ENCODE assay signal across 12 mouse cellular contexts in the genomic region with DNA sequence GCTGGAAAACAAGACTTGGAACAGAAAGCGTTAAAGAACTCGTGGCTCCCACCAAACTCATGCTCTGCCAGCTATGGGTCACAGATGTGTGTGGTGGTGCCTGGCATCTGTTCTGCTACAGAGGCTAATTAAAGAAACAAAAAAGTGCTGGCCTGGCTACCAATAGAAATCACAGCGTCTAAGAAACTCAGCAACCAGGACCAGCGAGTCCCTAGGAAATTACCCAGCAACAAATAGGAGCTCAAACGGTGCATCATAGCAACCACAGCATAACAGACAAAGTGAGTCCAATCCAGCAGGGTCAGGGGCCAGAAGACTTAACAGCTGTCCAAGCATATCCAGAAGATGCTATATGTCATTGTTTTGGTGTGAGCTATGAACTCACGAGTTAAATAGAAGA. TPM values are rescaled to one million over a fixed set of nuclear protein-coding genes. Genes with fewer than 3 reads are reported as not detected.
A peak's percentile ranks its signal among the peaks of the same experiment; 100 is the strongest.
DNase-seq lines count a peak whose midpoint lies in the region; ATAC-seq lines count a peak whose summit lies in the region.
"Had no signal": no experiment of that assay in that cellular context is flagged by ENCODE, and none has a peak within 500 bp of the region (broad histone marks: within the 10 kb centered on the region; RNA-seq: fewer than 3 reads in every experiment).

No protein-coding gene starts in this region.

- no peaks in the 10 kb centered on the region for H3K27me3 ChIP-seq in forebrain, embryonic 14.5 days (replicated peaks; ENCODE audit: control insufficient read depth, insufficient read depth, low read length)
- H3K27me3 ChIP-seq in limb, embryonic 15.5 days, result no peaks in the 10 kb centered on the region
- H3K27me3 ChIP-seq: midbrain, embryonic 12.5 days had no signal

- ATAC-seq in forebrain, embryonic 14.5 days, result peak; percentile 57; the same call in 1 of the 2 replicates
- no peak for ATAC-seq in limb, embryonic 15.5 days (ENCODE audit: insufficient number of reproducible peaks, low FRiP score, low TSS enrichment, low read depth)
- no peak for ATAC-seq in erythroid progenitor cell, adult 5-6 weeks (replicated peaks; ENCODE audit: low FRiP score, poor library complexity, severe bottlenecking)

- H3K9me3 ChIP-seq in forebrain, embryonic 14.5 days (replicated peaks; ENCODE audit: control insufficient read depth, low read length), result no peaks in the 10 kb centered on the region
- no peaks in the 10 kb centered on the region for H3K9me3 ChIP-seq in limb, embryonic 15.5 days
- H3K9me3 ChIP-seq: midbrain, embryonic 12.5 days had no signal

- H3K9ac ChIP-seq in forebrain, embryonic 14.5 days (ENCODE audit: low read length), result no peak overlapping the region
- no peak overlapping the region for H3K9ac ChIP-seq in limb, embryonic 15.5 days
- H3K9ac ChIP-seq: midbrain, embryonic 12.5 days had no signal

- DNase-seq in layer of hippocampus, adult 9-11 months, result peak; percentile 25
- no peak for DNase-seq in layer of hippocampus, postnatal 10 days (ENCODE audit: low spot score in 2 of 2)
- DNase-seq in embryo, embryonic 10.5 days (ENCODE audit: low spot score), result peak; percentile 45
- DNase-seq in forebrain, embryonic 14.5 days (ENCODE audit: low spot score), result peak; percentile 40
- DNase-seq in cerebellum, postnatal 4 days (ENCODE audit: low spot score in 2 of 2), result no peak
- no peak for DNase-seq in left cerebral cortex, adult 11 months (ENCODE audit: low spot score)
- DNase-seq: adrenal gland, postnatal 10 days; heart, adult 2 months; kidney, postnatal 14 days had no signal

- no peak overlapping the region for H3K4me3 ChIP-seq in forebrain, embryonic 14.5 days (ENCODE audit: low read depth, low read length)
- no peak overlapping the region for H3K4me3 ChIP-seq in limb, embryonic 15.5 days
- H3K4me3 ChIP-seq: heart, adult 2 months; midbrain, embryonic 12.5 days had no signal

- WGBS in forebrain, embryonic 14.5 days, result 41% methylated on average over 6 of the region's 6 CpGs
- WGBS in limb, embryonic 15.5 days, result 29% methylated on average over 6 of the region's 6 CpGs

- H3K4me1 ChIP-seq in forebrain, embryonic 14.5 days (ENCODE audit: control insufficient read depth, insufficient read depth, low read length), result peaks cover 4% of the 10 kb centered on the region; the same call in 1 of the 2 replicates
- H3K4me1 ChIP-seq in limb, embryonic 15.5 days, result peaks cover 20% of the 10 kb centered on the region
- H3K4me1 ChIP-seq: midbrain, embryonic 12.5 days had no signal

- H3K27ac ChIP-seq in forebrain, embryonic 14.5 days (ENCODE audit: low read depth, low read length), result no peak overlapping the region
- no peak overlapping the region for H3K27ac ChIP-seq in limb, embryonic 15.5 days
- H3K27ac ChIP-seq: heart, adult 2 months; midbrain, embryonic 12.5 days had no signal

- H3K4me2 ChIP-seq in forebrain, embryonic 14.5 days (ENCODE audit: low read length), result no peak overlapping the region
- H3K4me2 ChIP-seq in limb, embryonic 15.5 days, result peak overlapping the region; percentile 12; the same call in 1 of the 2 replicates
- H3K4me2 ChIP-seq: midbrain, embryonic 12.5 days had no signal

- H3K36me3 ChIP-seq in forebrain, embryonic 14.5 days (ENCODE audit: control insufficient read depth, insufficient read depth, low read length), result no peaks in the 10 kb centered on the region
- no peaks in the 10 kb centered on the region for H3K36me3 ChIP-seq in limb, embryonic 15.5 days
- H3K36me3 ChIP-seq: midbrain, embryonic 12.5 days had no signal

RNA-seq across cellular contexts. Expression of a gene that starts 48.5 kb away (rescaled TPM):
- total RNA-seq in layer of hippocampus, postnatal 10 days (2021), result 100 to 1,000 TPM; 130 to 133 TPM
- polyA plus RNA-seq in forebrain, embryonic 14.5 days (2014; fragmentation: Nextera tagmentation; extraction: Ambion mirVana), result 188 and 194 TPM in 2 replicates
- 229 and 231 TPM in 2 replicates for polyA plus RNA-seq in limb, embryonic 15.5 days (2015; fragmentation: Nextera tagmentation; extraction: Ambion mirVana)
- 10.8 and 16.8 TPM in 2 replicates for total RNA-seq in erythroid progenitor cell, adult 5-6 weeks (2015; ENCODE audit: low replicate concordance)
- 4.4 TPM in 1 of 2 replicates, not detected in the other for total RNA-seq in erythroid progenitor cell, adult 5-6 weeks (2017; ENCODE audit: low replicate concordance)

Comparison
In these comparisons a context has a peak if more than half of its experiments do, and no peak if none do; other contexts are left out.
1. DNase-seq: peak in layer of hippocampus, adult 9-11 months (single experiment), embryo, embryonic 10.5 days (single experiment) and forebrain, embryonic 14.5 days (single experiment); none in layer of hippocampus, postnatal 10 days (0 of 2), cerebellum, postnatal 4 days (0 of 2) and left cerebral cortex, adult 11 months (single experiment).
2. RNA of a gene that starts 48.5 kb away (total RNA-seq): 130 to 133 TPM in layer of hippocampus, postnatal 10 days; 4.4 to 16.8 TPM in erythroid progenitor cell, adult 5-6 weeks; every median in the first group is over 4 times any median in the second.